Mouse (Mus musculus): ENCODE results near the gene Fbxw11. TPM values are rescaled to one million over a fixed set of nuclear protein-coding genes. Genes with fewer than 3 reads are reported as not detected.
"Not testable (repeated sequence)": the region's sequence is repeated elsewhere in the genome, so short reads cannot be mapped to it uniquely, and the experiment has no call there.

Gene Fbxw11
- polyA plus RNA-seq, 1 experiment from 2014 or later: 19.2 TPM

GRCm38 (mm10) chr11:32614463-32614862 lies 28.1 kb upstream of the Fbxw11 start:
- Histone ChIP-seq H3K4me2 (no peak overlapping the region), H3K27ac (no peak overlapping the region), H3K36me3 (peaks cover 31% of the 10 kb centered on the region), H3K9me3 (replicated peaks) (no peaks in the 10 kb centered on the region), H3K4me3 (replicated peaks) (no peak overlapping the region), H3K27me3 (no peaks in the 10 kb centered on the region), H3K4me1 (replicated peaks) (peaks cover 7% of the 10 kb centered on the region), H3K9ac (no peak overlapping the region)
- WGBS (ENCODE audit: insufficient replicate concordance): 92% methylated on average over 29 of the region's 29 CpGs
- DNase-seq (no peak), ATAC-seq (ENCODE audit: low read depth) (no peak)

GRCm38 (mm10) chr11:32615561-32615960 lies 27.0 kb upstream of the Fbxw11 start:
- Histone ChIP-seq H3K36me3 (peaks cover 26% of the 10 kb centered on the region), H3K9me3 (replicated peaks) (no peaks in the 10 kb centered on the region), H3K4me1 (replicated peaks) (peaks cover 7% of the 10 kb centered on the region), H3K4me2 (no peak overlapping the region), H3K4me3 (replicated peaks) (no peak overlapping the region), H3K27me3 (no peaks in the 10 kb centered on the region), H3K9ac (no peak overlapping the region), H3K27ac (no peak overlapping the region)
- 48% methylated on average over 11 of the region's 11 CpGs for WGBS (ENCODE audit: insufficient replicate concordance)
- no peak for ATAC-seq (ENCODE audit: low read depth)
- DNase-seq: no peak

- H3K36me3 ChIP-seq: peaks cover 22% of the 10 kb centered on the region
- no peak overlapping the region for H3K27ac ChIP-seq
- ATAC-seq (ENCODE audit: low read depth) (no peak), DNase-seq (no peak)
- H3K9me3 ChIP-seq (replicated peaks): no peaks in the 10 kb centered on the region
- WGBS (ENCODE audit: insufficient replicate concordance): 69% methylated on average over 6 of the region's 6 CpGs
- H3K4me1 ChIP-seq (replicated peaks): peaks cover 7% of the 10 kb centered on the region
- no peak overlapping the region for H3K9ac ChIP-seq
- no peak overlapping the region for H3K4me3 ChIP-seq (replicated peaks)
- no peaks in the 10 kb centered on the region for H3K27me3 ChIP-seq
- no peak overlapping the region for H3K4me2 ChIP-seq
These were observed 26.4 kb upstream of the Fbxw11 start for GRCm38 (mm10) chr11:32616091-32616490.

GRCm38 (mm10) chr11:32618036-32618435 lies 24.5 kb upstream of the Fbxw11 start:
- H3K4me3 ChIP-seq (replicated peaks): no peak overlapping the region
- no peak overlapping the region for H3K27ac ChIP-seq
- peaks cover 7% of the 10 kb centered on the region for H3K4me1 ChIP-seq (replicated peaks)
- WGBS (ENCODE audit: insufficient replicate concordance): 53% methylated on average over 1 of the region's 1 CpGs
- peaks cover 27% of the 10 kb centered on the region for H3K36me3 ChIP-seq
- H3K27me3 ChIP-seq: no peaks in the 10 kb centered on the region
- no peak for ATAC-seq (ENCODE audit: low read depth)
- H3K4me2 ChIP-seq: no peak overlapping the region
- DNase-seq: no peak
- H3K9me3 ChIP-seq (replicated peaks): no peaks in the 10 kb centered on the region
- no peak overlapping the region for H3K9ac ChIP-seq

GRCm38 (mm10) chr11:32618641-32619040 lies 23.9 kb upstream of the Fbxw11 start:
- not testable (repeated sequence) for H3K4me1 ChIP-seq (replicated peaks); H3K27me3 ChIP-seq; H3K4me3 ChIP-seq (replicated peaks); H3K9me3 ChIP-seq (replicated peaks); H3K4me2 ChIP-seq; DNase-seq; H3K9ac ChIP-seq; H3K27ac ChIP-seq; ATAC-seq (ENCODE audit: low read depth)
- WGBS (ENCODE audit: insufficient replicate concordance): 74% methylated on average over 5 of the region's 5 CpGs
- peaks cover 24% of the 10 kb centered on the region for H3K36me3 ChIP-seq

GRCm38 (mm10) chr11:32619257-32619816 lies 23.2 kb upstream of the Fbxw11 start:
- Histone ChIP-seq H3K4me3 (replicated peaks) (no peak overlapping the region), H3K36me3 (peaks cover 22% of the 10 kb centered on the region), H3K27ac (peak overlapping the region; percentile 58), H3K9me3 (replicated peaks) (no peaks in the 10 kb centered on the region), H3K9ac (no peak overlapping the region), H3K4me2 (no peak overlapping the region), H3K4me1 (replicated peaks) (peaks cover 7% of the 10 kb centered on the region), H3K27me3 (no peaks in the 10 kb centered on the region)
- peak; percentile 41 for ATAC-seq (ENCODE audit: low read depth)
- WGBS (ENCODE audit: insufficient replicate concordance): 38% methylated on average over 8 of the region's 8 CpGs
- DNase-seq: no peak

GRCm38 (mm10) chr11:32619866-32620456 lies 22.6 kb upstream of the Fbxw11 start:
- Histone ChIP-seq H3K4me2 (no peak overlapping the region), H3K36me3 (peaks cover 20% of the 10 kb centered on the region), H3K27ac (no peak overlapping the region), H3K4me1 (replicated peaks) (peaks cover 7% of the 10 kb centered on the region), H3K27me3 (no peaks in the 10 kb centered on the region), H3K4me3 (replicated peaks) (no peak overlapping the region), H3K9ac (no peak overlapping the region), H3K9me3 (replicated peaks) (no peaks in the 10 kb centered on the region)
- DNase-seq (no peak), ATAC-seq (ENCODE audit: low read depth) (no peak)
- 72% methylated on average over 6 of the region's 6 CpGs for WGBS (ENCODE audit: insufficient replicate concordance)

- DNase-seq (no peak), ATAC-seq (ENCODE audit: low read depth) (no peak)
- H3K27ac ChIP-seq: no peak overlapping the region
- H3K9ac ChIP-seq: no peak overlapping the region
- no peak overlapping the region for H3K4me3 ChIP-seq (replicated peaks)
- H3K4me1 ChIP-seq (replicated peaks): peaks cover 7% of the 10 kb centered on the region
- no peaks in the 10 kb centered on the region for H3K9me3 ChIP-seq (replicated peaks)
- H3K36me3 ChIP-seq: peaks cover 20% of the 10 kb centered on the region
- no peaks in the 10 kb centered on the region for H3K27me3 ChIP-seq
- no peak overlapping the region for H3K4me2 ChIP-seq
- WGBS (ENCODE audit: insufficient replicate concordance): 77% methylated on average over 12 of the region's 12 CpGs
These were observed 20.6 kb upstream of the Fbxw11 start for GRCm38 (mm10) chr11:32621831-32622478.

GRCm38 (mm10) chr11:32622479-32623190 lies 19.9 kb upstream of the Fbxw11 start:
- 81% methylated on average over 13 of the region's 13 CpGs for WGBS (ENCODE audit: insufficient replicate concordance)
- Histone ChIP-seq H3K27ac (no peak overlapping the region), H3K4me1 (replicated peaks) (peaks cover 7% of the 10 kb centered on the region), H3K9me3 (replicated peaks) (no peaks in the 10 kb centered on the region), H3K4me3 (replicated peaks) (no peak overlapping the region), H3K9ac (no peak overlapping the region), H3K4me2 (no peak overlapping the region), H3K27me3 (no peaks in the 10 kb centered on the region), H3K36me3 (peaks cover 20% of the 10 kb centered on the region)
- ATAC-seq (ENCODE audit: low read depth) (no peak), DNase-seq (no peak)

GRCm38 (mm10) chr11:32623236-32623635 lies 19.3 kb upstream of the Fbxw11 start:
- DNase-seq (no peak), ATAC-seq (ENCODE audit: low read depth) (no peak)
- Histone ChIP-seq H3K36me3 (peaks cover 14% of the 10 kb centered on the region), H3K9me3 (replicated peaks) (no peaks in the 10 kb centered on the region), H3K4me2 (no peak overlapping the region), H3K9ac (no peak overlapping the region), H3K4me1 (replicated peaks) (peaks cover 7% of the 10 kb centered on the region), H3K27me3 (no peaks in the 10 kb centered on the region), H3K27ac (no peak overlapping the region), H3K4me3 (replicated peaks) (no peak overlapping the region)
- 79% methylated on average over 5 of the region's 5 CpGs for WGBS (ENCODE audit: insufficient replicate concordance)

GRCm38 (mm10) chr11:32623912-32624311 lies 18.6 kb upstream of the Fbxw11 start:
- Histone ChIP-seq H3K4me2 (no peak overlapping the region), H3K4me3 (replicated peaks) (no peak overlapping the region), H3K36me3 (peaks cover 11% of the 10 kb centered on the region; the same call in 1 of the 2 replicates), H3K9ac (no peak overlapping the region), H3K27ac (no peak overlapping the region), H3K4me1 (replicated peaks) (peaks cover 6% of the 10 kb centered on the region), H3K9me3 (replicated peaks) (no peaks in the 10 kb centered on the region), H3K27me3 (no peaks in the 10 kb centered on the region)
- ATAC-seq (ENCODE audit: low read depth) (no peak), DNase-seq (no peak)
- 86% methylated on average over 6 of the region's 6 CpGs for WGBS (ENCODE audit: insufficient replicate concordance)

Data from liver, embryonic 13.5 days (tissue).